Mouse (Mus musculus): ENCODE data around the gene Grcc10.

Grcc10 gene

DNA sequence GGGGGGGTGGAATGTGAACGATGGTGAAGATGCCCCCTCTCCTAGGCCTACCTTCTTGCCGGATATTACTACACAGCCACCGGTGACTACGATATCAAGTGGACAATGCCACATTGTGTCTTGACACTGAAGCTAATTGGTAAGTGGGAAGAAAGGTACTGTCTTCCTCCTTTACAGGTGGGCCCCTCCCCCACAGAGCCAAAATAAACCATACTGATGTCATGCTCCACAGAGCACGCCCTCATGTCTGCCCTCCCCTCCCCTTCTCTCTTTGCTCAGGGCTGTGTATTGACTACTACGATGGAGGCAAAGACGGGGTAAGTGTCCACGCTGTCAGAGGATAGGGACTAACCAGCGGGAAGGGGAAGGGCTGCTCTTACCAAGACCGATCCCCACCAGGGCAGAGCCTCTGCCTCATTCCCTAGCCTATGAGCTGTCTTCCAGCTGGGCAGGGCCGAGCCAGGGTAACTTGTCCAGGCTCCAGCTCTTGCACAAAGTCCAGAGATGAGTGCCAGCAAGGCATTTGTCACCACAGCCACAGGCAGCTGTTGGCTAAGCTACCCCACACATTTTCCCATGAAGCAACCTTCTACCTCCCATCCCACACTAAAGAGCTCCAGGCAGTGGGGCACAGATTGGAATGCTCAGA, 41.1 kb downstream of the Grcc10 start:
- no peak for DNase-seq (ENCODE audit: low spot score)

DNA sequence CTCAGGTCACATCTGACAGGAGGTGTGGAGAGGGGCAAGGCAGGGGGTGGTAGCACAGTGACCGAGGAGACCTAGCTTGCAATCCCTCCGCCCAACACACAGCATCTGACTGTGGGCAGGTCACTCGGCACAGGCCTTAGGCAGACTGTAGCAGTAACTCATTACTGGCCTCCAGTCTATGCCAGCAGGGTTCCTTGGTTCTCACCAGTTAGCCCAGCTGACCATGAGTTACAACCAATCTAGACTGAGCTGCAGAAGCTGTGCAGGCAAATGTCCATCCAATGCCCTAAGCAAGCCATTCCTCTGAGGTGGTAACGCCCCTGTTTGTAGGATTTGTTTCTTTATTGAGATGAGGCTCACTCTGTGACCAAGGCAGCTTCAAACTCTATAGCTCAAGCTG, 41.8 kb downstream of the Grcc10 start:
- no peak for DNase-seq (ENCODE audit: low spot score)

DNA sequence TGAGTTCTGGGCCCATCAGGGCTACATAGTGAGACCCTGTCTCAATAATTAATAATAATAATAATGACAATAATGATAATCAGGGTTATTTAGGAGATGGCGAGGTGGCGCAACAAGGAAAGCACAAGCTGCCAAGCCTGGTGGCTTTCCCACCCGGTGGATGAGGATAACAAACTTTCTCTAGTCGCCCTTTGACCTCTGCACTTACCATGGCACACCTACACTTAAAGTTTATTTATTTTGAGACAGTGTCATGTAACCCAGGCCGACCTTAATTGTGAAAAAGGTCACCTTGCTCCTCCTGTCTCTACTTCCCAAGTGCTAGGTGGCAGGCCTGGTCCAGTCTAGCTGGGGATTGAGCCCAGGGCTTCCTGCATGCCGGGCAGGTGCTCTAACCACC, 42.4 kb downstream of the Grcc10 start:
- no peak for DNase-seq (ENCODE audit: low spot score)

DNA sequence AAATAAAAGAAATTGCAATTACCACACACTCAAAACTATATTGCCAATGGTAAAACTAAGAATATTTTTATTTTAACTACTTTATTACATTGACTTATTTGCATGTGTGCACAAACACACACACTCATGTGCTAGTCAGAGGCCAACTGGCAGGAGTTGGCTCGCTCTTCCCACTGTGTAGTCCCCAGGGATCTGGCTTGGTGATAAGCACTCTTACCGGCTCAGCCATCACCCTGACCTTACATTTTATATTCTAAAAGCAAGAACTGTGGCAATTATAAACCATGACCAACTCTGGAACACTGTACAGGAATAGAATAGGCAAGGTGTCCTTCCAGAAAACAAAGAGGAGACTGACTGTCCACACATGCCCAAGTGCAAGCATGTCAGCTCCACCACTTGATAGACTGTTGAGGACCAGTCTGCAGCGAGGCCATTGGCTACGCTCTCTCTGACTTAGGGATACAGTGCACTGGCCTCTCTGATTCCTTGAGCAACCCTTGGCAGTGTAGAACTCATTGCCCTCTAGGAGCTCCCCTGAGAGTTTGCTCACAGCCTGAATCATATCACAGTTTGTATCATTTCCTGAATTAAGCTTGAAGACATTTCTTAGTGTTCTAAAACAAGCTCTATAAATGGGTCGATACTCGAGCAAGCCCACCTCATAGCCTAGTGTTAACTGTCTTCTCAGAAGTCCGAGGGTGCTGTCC, 44.6 kb downstream of the Grcc10 start:
- peak; percentile 34 for DNase-seq (ENCODE audit: low spot score)

DNA sequence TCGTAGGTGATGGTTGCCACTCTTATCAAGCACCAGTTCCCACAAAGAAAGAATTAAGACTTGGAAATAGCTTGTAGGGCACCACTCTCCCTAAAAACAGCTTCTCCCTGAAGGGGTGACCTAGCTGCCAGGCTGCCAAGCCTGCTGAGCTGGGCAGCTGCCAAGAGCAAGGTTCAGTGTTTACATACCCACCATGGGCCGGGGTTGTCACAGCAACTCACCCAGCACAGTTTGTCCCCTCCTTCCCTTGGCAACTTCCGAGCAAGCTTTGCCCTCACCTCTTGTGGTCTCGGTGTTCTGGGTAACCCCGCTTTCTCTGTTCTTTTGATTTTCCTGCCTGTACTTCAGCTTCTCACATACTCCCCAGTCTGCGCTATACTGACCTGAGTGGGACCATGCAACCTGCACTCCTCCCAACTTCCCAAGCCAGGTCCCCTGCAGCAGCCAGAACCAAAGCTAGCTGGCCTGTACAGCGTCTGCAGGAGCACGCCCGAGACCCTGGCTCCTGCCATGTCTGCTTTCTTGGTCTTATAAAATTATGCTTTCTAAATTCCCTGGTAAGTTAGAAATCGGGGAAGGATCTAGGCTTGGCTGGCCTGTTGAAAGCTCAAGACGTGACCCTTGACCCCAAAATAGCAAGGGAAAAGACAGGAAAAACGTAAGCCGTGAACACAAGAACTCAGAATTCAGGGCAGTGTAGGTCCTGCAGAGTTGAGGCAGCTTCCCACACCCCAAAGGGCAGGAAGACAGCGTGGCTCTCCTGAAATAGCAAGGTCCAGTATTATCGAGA, 46.8 kb downstream of the Grcc10 start:
- peak; percentile 76 for DNase-seq (ENCODE audit: low spot score)

DNA sequence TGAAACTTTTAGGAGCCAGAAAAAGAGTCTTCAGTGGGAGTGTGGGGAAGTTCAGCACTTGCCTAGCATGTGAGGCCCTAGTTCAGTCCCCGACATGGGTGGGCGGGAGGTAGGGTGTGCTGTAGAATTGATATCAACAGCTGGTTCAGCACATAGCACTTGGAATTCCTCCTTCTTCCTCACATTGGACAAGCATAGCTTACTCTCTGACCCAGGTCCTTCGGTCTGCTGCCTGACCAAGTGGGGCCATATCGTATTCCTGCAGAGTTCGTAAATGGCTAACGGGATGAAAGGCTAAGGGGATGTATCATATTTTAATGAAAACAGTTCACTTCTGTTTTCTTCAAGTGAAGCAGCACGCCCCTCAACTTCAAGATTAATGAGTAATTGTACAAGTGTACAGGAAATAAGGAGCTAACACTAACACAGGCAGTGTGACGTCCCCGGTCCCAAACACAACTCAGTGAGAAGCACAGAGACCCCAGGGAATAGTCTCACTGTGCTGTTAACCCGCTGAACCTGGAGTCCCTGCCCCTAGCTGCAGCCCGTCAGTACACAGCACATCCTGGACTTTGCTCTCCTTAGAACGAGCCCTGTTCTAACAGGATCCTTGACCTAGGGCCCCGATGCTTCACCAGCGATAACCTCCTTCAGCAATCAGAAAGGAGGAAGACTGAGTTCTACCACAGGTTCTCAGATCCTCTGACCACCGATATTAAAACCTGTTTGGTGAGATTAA, 47.8 kb downstream of the Grcc10 start:
- no peak for DNase-seq (ENCODE audit: low spot score)

DNA sequence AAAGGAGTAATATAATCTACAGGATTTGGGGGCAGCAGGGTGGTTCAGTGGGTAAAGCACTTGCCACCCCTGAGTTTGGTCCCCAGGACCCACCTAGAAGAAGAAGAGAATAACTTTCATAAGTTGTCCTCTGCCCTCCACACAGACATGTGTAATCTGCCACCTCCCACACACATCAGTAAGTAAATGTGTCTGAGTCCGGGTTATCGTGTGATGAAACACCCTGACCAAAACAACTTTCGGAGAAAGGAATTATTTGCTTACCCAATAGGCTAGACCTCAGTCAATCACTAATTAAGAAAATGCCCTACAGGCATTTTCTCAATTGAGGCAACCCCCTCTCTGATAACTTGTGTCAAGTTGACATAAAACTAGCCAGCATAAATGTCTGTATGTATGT, 50.7 kb downstream of the Grcc10 start:
- no peak for DNase-seq (ENCODE audit: low spot score)
